Comparison of ENCODE assay signal across 17 mouse cellular contexts in genomic region chr19:38880300-38880699, GRCm38 (mm10). TPM values are rescaled to one million over a fixed set of nuclear protein-coding genes. Genes with fewer than 3 reads are reported as not detected.
A peak's percentile ranks its signal among the peaks of the same experiment; 100 is the strongest.
DNase-seq lines count a peak whose midpoint lies in the region; ATAC-seq and TF ChIP-seq lines count a peak whose summit lies in the region.
"Had no signal": no experiment of that assay in that cellular context is flagged by ENCODE, and none has a peak within 500 bp of the region (broad histone marks: within the 10 kb centered on the region; RNA-seq: fewer than 3 reads in every experiment).

No protein-coding gene starts in this region.

- H3K79me2 ChIP-seq in MEL (ENCODE audit: control insufficient read depth, insufficient read depth, low read length, poor library complexity), result no peaks in the 10 kb centered on the region

- no peak for TF ChIP-seq POLR2A in MEL (IDR thresholded peaks at IDR 0.05; ENCODE audit: control insufficient read depth in 1 of 2, insufficient read depth in 1 of 2, low read depth in 1 of 2, low read length in 2 of 2, poor library complexity in 1 of 2)

- no peaks in the 10 kb centered on the region for H3K36me3 ChIP-seq in liver, embryonic 14.5 days (replicated peaks; ENCODE audit: control insufficient read depth, insufficient read depth, low read depth)
- peaks cover 11% of the 10 kb centered on the region for H3K36me3 ChIP-seq in liver, embryonic 12.5 days
- peaks cover 0 to 1% of the 10 kb centered on the region in 2 experiments; a peak in 1 of 4 replicates for H3K36me3 ChIP-seq in MEL (ENCODE audit: control insufficient read depth in 1 of 2, insufficient read depth in 2 of 2, low read length in 2 of 2)
- H3K36me3 ChIP-seq: midbrain, embryonic 10.5 days had no signal

- no peaks in the 10 kb centered on the region for H3K9me3 ChIP-seq in liver, embryonic 14.5 days (ENCODE audit: control insufficient read depth, low read length)
- H3K9me3 ChIP-seq in liver, embryonic 12.5 days (replicated peaks), result no peaks in the 10 kb centered on the region
- no peaks in the 10 kb centered on the region for H3K9me3 ChIP-seq in MEL (replicated peaks; ENCODE audit: insufficient read depth, low read length)
- H3K9me3 ChIP-seq: embryonic facial prominence, embryonic 12.5 days; midbrain, embryonic 10.5 days had no signal

- no peaks in the 10 kb centered on the region for H3K27me3 ChIP-seq in liver, embryonic 14.5 days (ENCODE audit: control insufficient read depth, insufficient read depth, low read length)
- no peaks in the 10 kb centered on the region for H3K27me3 ChIP-seq in liver, embryonic 12.5 days (replicated peaks)
- no peaks in the 10 kb centered on the region for H3K27me3 ChIP-seq in MEL (ENCODE audit: control insufficient read depth in 1 of 2, insufficient read depth in 2 of 2, low read length in 2 of 2)
- H3K27me3 ChIP-seq: embryonic facial prominence, embryonic 12.5 days had no signal

- H3K4me3 ChIP-seq in liver, embryonic 14.5 days (ENCODE audit: insufficient read depth in 1 of 2, low read depth in 2 of 2, low read length in 2 of 2), result no peak overlapping the region
- H3K4me3 ChIP-seq in liver, embryonic 12.5 days, result no peak overlapping the region
- H3K4me3 ChIP-seq in MEL (ENCODE audit: control insufficient read depth in 1 of 2, insufficient read depth in 1 of 2, low read depth in 2 of 2, low read length in 2 of 2), result no peak overlapping the region
- H3K4me3 ChIP-seq: embryonic facial prominence, embryonic 12.5 days; midbrain, embryonic 10.5 days; myocyte had no signal

- peak; percentile 9 for DNase-seq in CD4-positive, CD25-positive, alpha-beta regulatory T cell, adult 2 months (ENCODE audit: low read depth, low spot score)
- DNase-seq in liver, embryonic 14.5 days (ENCODE audit: low read depth in 3 of 3, low spot score in 3 of 3), result no peak
- peak; percentile 41 for DNase-seq in MEL (ENCODE audit: low read depth, low spot score)
- DNase-seq in heart, adult 9 months (ENCODE audit: low spot score in 2 of 2), result no peak
- DNase-seq: cerebellum, postnatal 36 days; heart, postnatal 36 days; lung, adult 2 months; right cerebral cortex, postnatal 25 days; thymus, adult 2 months had no signal

- no peak overlapping the region for H3K27ac ChIP-seq in liver, embryonic 14.5 days
- no peak overlapping the region for H3K27ac ChIP-seq in liver, embryonic 12.5 days
- no peak overlapping the region for H3K27ac ChIP-seq in MEL (ENCODE audit: control insufficient read depth, low read depth, low read length)
- H3K27ac ChIP-seq: embryonic facial prominence, embryonic 12.5 days; midbrain, embryonic 10.5 days had no signal

- peak; percentile 36; the same call in 1 of the 2 replicates for TF ChIP-seq CTCF in liver, embryonic 14.5 days (IDR thresholded peaks at IDR 0.05; ENCODE audit: low read depth)
- peak in 2 of 3 experiments; percentile 26 to 44; a peak in 4 of 6 replicates for TF ChIP-seq CTCF in MEL (IDR thresholded peaks at IDR 0.05 in 2 of 3, conservative IDR thresholded peaks at IDR 0.05 in 1 of 3; ENCODE audit: control insufficient read depth in 1 of 3, insufficient read depth in 1 of 3, low read depth in 2 of 3, low read length in 3 of 3, poor library complexity in 1 of 3, severe bottlenecking in 1 of 3)

- no peak for TF ChIP-seq EP300 in liver, embryonic 14.5 days (IDR thresholded peaks at IDR 0.05; ENCODE audit: low read depth)
- no peak for TF ChIP-seq EP300 in MEL (IDR thresholded peaks at IDR 0.05; ENCODE audit: low read depth in 1 of 2, low read length in 2 of 2)

- no peak for ATAC-seq in CD4-positive, CD25-positive, alpha-beta regulatory T cell, adult 4 months
- ATAC-seq in liver, embryonic 14.5 days (ENCODE audit: insufficient read depth), result no peak
- ATAC-seq in liver, embryonic 12.5 days, result no peak
- ATAC-seq in megakaryocyte progenitor cell, adult 5-6 weeks (replicated peaks; ENCODE audit: poor library complexity), result peak; percentile 55; the same call in 1 of the 2 replicates
- no peak for ATAC-seq in granulocyte monocyte progenitor cell, adult 5-6 weeks (replicated peaks; ENCODE audit: poor library complexity, severe bottlenecking)

- H3K4me1 ChIP-seq in liver, embryonic 14.5 days (replicated peaks; ENCODE audit: control insufficient read depth in 2 of 2, insufficient read depth in 2 of 2, low read length in 1 of 2), result no peaks in the 10 kb centered on the region
- H3K4me1 ChIP-seq in liver, embryonic 12.5 days, result no peaks in the 10 kb centered on the region
- H3K4me1 ChIP-seq in MEL (ENCODE audit: control insufficient read depth in 1 of 2, insufficient read depth in 2 of 2, low read length in 2 of 2), result no peaks in the 10 kb centered on the region
- H3K4me1 ChIP-seq: embryonic facial prominence, embryonic 12.5 days; midbrain, embryonic 10.5 days had no signal

- H3K9ac ChIP-seq in liver, embryonic 14.5 days (replicated peaks), result no peak overlapping the region
- H3K9ac ChIP-seq in liver, embryonic 12.5 days, result no peak overlapping the region
- H3K9ac ChIP-seq in MEL (ENCODE audit: control insufficient read depth, low read depth, low read length, poor library complexity, severe bottlenecking), result no peak overlapping the region
- H3K9ac ChIP-seq: embryonic facial prominence, embryonic 12.5 days had no signal

- H3K4me2 ChIP-seq in liver, embryonic 14.5 days (ENCODE audit: low read depth), result no peak overlapping the region
- no peak overlapping the region for H3K4me2 ChIP-seq in liver, embryonic 12.5 days
- H3K4me2 ChIP-seq: embryonic facial prominence, embryonic 12.5 days; heart, embryonic 11.5 days had no signal

- no peak for TF ChIP-seq RAD21 in MEL (IDR thresholded peaks at IDR 0.05; ENCODE audit: low read depth, low read length)

TF ChIP-seq in MEL, 35 proteins besides CTCF, POLR2A, EP300 and RAD21:
- no peak for TF ChIP-seq CHD2 (IDR thresholded peaks at IDR 0.05; ENCODE audit: low read length)
- no peak for TF ChIP-seq SIN3A (IDR thresholded peaks at IDR 0.05; ENCODE audit: low read length)
- TF ChIP-seq SMC3 (IDR thresholded peaks at IDR 0.05; ENCODE audit: low read depth, low read length), result peak; percentile 27; the same call in 1 of the 2 replicates

RNA-seq across cellular contexts. Expression of gene Tbc1d12, which starts 43.9 kb away (rescaled TPM):
- polyA plus RNA-seq in CD4-positive, CD25-positive, alpha-beta regulatory T cell, adult 4 months (2017; shearing (Covaris generic)), result 1 to 10 TPM in 1 of 2 experiments, under 1 TPM in 1; 0.62 to 1.2 TPM
- 1.4 and 1.9 TPM in 2 replicates for polyA plus RNA-seq in liver, embryonic 14.5 days (2012; rRNA removed)
- 1.5 and 2.0 TPM in 2 replicates for polyA plus RNA-seq in liver, embryonic 14.5 days (2014; fragmentation: Nextera tagmentation; extraction: Ambion mirVana)
- 2.0 and 2.3 TPM in 2 replicates for polyA plus RNA-seq in liver, embryonic 12.5 days (2016; fragmentation: Nextera tagmentation; extraction: Ambion mirVana)
- total RNA-seq in MEL (2012; rRNA removed), result 2.9 TPM in 2 replicates
- 1 to 10 TPM in 1 of 2 experiments, not detected in 1; 2.5 TPM for polyA plus RNA-seq in MEL (2012; ENCODE audit: insufficient read depth in 1 of 2, insufficient read length in 2 of 2, low read depth in 1 of 2, low replicate concordance in 2 of 2, missing spikeins in 1 of 2)
- 1.7 and 2.0 TPM in 2 replicates for total RNA-seq in megakaryocyte progenitor cell, adult 5-6 weeks (2015)
- total RNA-seq in megakaryocyte progenitor cell, adult 5-6 weeks (2017), result 3.0 TPM in 2 replicates
- total RNA-seq in granulocyte monocyte progenitor cell, adult 5-6 weeks (2014; fragmentation: Nextera tagmentation), result 2.5 and 4.4 TPM in 2 replicates
- total RNA-seq in granulocyte monocyte progenitor cell, adult 5-6 weeks (2017), result 0.67 and 2.1 TPM in 2 replicates

RNA-seq across cellular contexts. Expression of gene Hells, which starts 50.4 kb away (rescaled TPM):
- 10 to 100 TPM; 17.6 to 18.3 TPM for polyA plus RNA-seq in CD4-positive, CD25-positive, alpha-beta regulatory T cell, adult 4 months (2017; shearing (Covaris generic))
- polyA plus RNA-seq in liver, embryonic 14.5 days (2012; rRNA removed), result 6.6 and 12.6 TPM in 2 replicates
- 26.1 and 27.8 TPM in 2 replicates for polyA plus RNA-seq in liver, embryonic 14.5 days (2014; fragmentation: Nextera tagmentation; extraction: Ambion mirVana)
- polyA plus RNA-seq in liver, embryonic 12.5 days (2016; fragmentation: Nextera tagmentation; extraction: Ambion mirVana), result 44.5 and 45.8 TPM in 2 replicates
- 56.3 and 56.8 TPM in 2 replicates for total RNA-seq in MEL (2012; rRNA removed)
- 100 to 1,000 TPM in 1 of 2 experiments, not detected in 1; 159 TPM for polyA plus RNA-seq in MEL (2012; ENCODE audit: insufficient read depth in 1 of 2, insufficient read length in 2 of 2, low read depth in 1 of 2, low replicate concordance in 2 of 2, missing spikeins in 1 of 2)
- total RNA-seq in megakaryocyte progenitor cell, adult 5-6 weeks (2015), result 156 and 172 TPM in 2 replicates
- 95.7 and 125 TPM in 2 replicates for total RNA-seq in megakaryocyte progenitor cell, adult 5-6 weeks (2017)
- 133 TPM in 2 replicates for total RNA-seq in granulocyte monocyte progenitor cell, adult 5-6 weeks (2014; fragmentation: Nextera tagmentation)
- 125 and 129 TPM in 2 replicates for total RNA-seq in granulocyte monocyte progenitor cell, adult 5-6 weeks (2017)

Comparison
In these comparisons a context has a peak if more than half of its experiments do, and no peak if none do; other contexts are left out.
1. DNase-seq: peak in CD4-positive, CD25-positive, alpha-beta regulatory T cell, adult 2 months (single experiment) and MEL (single experiment); none in liver, embryonic 14.5 days (0 of 3) and heart, adult 9 months (0 of 2).